Mouse (Mus musculus) lung, adult 18-20 months (tissue): ENCODE results near the gene Mpp3.

Source experiments
- DNase-seq, 2 experiments: peaks; one replicate each; pipeline ENCODE4 v3.0.0; 2022; ENCODE audit warnings: mixed read lengths in 2 of 2

The Mpp3 gene

DNA sequence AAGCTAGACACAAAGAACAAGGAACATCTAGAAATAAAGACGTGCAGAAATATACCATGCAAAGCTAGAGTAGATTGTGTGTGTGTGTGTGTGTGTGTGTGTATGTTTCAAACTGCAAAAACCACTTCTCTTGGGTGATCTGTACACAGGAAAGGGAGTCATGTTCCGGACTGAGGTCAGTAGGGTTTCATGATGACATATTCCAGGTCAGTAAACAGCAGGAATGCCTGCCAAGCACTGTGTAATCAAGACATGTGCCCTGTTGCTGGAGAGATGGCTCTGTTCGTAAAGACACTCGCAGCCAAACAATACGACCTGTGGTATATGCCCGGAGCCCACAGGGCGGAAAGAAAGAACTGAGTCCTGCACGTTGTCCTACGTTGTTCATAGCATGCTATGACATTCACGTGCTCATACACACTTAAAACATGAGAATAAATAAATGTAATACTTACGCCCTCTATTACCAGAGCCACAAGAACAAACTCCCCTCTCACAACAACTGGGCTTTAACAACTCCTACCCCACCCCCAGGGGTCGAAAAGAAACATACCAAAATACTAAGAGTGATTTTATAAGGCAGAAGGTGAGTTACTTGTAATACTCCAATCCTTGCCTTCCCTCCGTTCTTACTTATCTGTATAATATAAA, 11.4 kb upstream of the Mpp3 start:
- peak; percentile 32 to 63 for DNase-seq

DNA sequence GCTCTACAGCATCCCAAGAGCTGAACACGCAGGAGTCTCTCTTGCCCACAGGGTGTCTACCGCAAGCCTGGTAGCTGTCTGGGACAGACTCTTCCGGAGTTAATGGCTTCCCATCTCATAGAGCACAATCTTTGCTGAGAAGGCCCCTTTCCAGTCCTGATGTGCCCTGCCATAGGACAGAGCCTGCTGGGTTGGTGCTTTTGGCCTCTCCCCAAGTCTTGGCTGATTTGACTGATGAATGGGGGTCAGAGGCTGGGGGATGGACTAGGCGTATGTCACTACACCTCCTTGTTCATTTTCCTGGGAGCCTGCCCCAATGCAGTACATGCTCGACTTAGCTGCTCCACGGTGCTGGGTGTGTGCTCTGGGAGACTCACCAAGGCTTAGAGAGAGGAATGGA, 9.5 kb upstream of the Mpp3 start:
- no peak for DNase-seq

DNA sequence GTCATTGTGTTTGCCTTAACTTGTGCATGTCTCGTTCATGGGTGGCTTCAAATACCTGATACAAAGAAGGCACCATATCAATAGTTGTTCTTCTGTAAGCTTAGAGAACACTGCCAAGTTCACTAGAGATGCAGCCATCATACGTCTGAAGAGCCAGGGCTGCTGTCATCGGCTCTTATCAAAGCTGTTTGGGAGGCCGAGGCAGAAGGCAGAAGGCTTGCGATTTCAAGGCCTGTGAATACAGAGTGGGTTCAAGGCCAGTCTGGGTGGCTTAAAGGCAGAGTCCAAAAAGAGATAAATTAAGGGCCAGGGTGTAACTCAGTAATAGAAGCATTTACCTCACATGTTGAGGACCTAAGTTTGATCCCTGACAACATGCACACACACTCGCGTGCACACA, 8.1 kb upstream of the Mpp3 start:
- no peak for DNase-seq

DNA sequence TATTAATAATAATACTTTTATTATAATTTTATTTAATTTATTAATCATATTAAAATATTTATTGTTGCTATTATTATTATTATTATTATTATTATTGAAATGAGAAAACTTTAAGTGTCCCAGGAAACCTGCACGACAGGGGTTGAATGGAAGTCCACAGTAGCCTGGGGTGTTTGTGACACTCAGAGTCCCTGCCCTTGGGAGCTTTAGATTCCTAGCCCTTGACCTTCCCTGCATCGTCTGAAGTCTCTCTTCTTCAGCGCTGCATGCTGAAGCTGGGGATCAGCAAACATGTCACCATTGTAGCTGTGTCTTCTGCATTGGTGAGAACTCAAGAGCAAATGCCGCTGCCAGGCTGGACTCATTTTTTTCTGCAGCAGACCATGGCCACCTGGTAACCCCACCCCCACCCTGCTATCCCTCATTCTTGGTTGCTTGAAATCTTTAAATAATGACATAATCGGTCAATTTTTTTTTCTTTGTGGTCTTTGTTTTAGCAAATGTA, 7.2 kb upstream of the Mpp3 start:
- DNase-seq, result no peak

DNA sequence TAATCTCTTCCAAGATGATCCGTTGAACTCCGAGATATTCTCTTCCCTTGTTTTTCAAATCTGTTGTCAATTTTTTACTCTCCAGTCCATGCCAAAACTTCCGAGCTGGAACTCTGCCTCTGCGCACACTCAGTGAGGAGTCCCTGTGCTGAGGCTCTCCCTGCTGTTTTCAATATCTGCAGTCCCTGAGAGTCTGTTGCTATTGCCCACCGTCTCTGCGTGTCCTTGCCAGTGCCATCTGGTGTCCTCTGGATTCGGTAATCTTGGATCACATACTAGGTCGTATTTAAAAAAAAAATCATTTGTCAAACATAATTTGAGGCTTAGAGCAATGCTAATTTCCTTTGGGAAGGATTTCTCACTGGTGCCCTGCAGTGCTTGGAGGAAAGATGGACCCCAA, 6.6 kb upstream of the Mpp3 start:
- DNase-seq, result no peak

DNA sequence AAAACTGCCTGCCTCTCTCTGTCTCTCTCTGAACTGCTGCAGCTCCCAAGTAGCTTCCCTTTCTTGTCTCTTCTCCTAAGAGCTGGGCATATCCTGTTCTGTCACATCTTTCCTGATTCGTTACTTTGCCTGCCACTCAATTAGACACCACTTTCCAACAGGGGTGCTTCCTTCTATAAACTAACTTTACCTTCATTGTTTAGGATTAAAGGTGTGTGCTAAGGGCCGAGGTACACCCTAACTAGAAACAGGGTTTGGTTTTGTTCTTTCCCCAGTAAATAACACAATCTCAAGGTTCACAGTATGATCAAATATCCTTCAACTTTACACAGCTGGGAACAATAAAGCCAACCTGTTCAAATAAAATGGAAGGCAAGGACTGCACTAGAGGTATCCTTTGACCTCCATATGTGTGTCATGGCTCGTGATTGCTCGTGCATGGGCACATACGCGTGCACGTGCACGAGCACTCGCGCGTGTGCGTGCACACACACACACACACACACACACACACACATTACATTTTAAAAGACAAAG, 4.9 kb upstream of the Mpp3 start:
- DNase-seq, result no peak

DNA sequence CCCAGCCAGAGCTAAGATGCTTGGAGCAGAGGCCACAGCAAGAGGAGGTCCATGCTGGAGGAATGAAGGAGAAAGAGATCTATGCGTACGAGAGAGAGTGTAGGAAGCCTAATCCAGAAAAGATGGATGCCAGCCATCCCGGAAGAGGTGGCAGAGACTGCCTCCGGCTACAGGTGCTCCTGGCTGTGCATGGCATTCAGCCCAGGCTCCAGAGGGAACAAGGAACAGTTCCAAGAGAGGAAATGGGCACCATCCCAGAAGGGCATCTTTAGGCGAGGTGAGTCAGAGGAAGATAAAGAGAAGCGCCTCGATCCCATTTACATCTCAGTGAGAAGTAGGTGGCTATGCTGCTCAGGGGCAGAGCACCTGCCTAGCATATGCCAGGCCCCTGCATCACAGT, 2.9 kb upstream of the Mpp3 start:
- no peak for DNase-seq

DNA sequence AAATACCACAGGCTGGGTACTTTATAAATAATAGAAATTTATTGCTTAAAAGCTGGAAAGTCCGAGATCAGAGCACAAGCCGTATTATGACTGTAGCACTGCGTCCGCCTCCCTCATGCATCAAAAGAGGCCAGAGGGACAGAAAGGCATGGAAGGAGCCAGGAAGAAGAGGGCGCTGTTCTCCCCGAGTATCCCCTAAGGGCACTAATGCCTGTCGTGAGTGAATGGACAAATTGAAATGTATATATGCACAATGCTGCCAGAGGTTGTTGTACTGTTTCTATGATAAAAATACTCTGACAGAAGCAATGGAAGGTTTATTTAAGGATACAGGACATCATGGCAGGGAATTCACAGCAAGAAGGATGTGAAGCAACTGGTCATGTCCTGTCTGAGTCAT, 1.7 kb upstream of the Mpp3 start:
- DNase-seq, result no peak

DNA sequence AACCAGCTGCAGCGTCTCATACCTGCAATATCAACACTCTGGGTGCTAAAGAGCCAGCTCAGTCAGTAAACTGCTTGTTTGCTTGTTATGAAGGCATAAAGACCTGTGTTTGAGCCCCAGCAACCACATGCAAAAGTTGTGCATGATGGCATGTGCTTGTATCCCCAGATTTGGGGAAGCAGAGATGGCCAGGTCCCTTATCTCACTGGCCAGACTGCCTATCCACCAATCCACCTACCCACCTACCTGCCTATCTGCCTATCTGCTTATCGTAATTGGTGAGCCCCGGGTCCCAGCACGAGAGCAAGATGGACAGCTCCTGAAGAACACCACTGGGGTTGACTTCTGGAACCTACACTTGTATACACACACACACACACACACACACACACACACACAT, 1.0 kb upstream of the Mpp3 start:
- DNase-seq, result no peak

DNA sequence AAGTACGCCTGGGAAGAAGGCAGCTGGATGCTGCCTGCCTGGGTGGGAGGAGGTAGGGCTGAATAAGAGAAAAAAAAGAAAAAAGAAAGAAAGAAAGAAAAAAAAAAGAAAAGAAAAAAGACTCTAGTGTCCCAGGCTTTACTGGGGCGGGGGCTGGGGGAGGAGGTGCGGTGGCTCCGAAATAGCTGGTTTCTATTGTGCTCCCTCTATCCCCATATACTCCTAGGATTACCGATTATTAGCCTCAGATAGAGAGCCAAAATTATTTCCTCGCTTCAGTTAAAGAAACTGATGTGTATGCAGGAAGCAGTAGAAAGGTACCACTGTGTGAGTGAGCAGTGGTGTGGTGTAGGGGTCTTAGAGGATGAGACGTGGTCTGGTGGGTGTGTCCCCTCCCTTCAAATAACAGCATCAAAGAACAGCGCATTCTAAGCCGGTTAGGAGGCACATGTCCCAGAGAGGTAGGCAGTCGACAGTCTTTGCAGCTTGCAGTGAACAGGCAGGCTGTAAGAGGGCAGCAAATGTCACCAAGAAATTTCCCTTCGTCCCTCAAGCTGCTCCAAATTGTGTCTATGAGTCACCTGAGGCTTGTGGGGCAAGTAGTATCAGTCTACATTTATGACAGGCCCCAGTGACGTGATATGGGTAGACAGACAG, 772 bp downstream of the Mpp3 start:
- DNase-seq, result no peak

DNA sequence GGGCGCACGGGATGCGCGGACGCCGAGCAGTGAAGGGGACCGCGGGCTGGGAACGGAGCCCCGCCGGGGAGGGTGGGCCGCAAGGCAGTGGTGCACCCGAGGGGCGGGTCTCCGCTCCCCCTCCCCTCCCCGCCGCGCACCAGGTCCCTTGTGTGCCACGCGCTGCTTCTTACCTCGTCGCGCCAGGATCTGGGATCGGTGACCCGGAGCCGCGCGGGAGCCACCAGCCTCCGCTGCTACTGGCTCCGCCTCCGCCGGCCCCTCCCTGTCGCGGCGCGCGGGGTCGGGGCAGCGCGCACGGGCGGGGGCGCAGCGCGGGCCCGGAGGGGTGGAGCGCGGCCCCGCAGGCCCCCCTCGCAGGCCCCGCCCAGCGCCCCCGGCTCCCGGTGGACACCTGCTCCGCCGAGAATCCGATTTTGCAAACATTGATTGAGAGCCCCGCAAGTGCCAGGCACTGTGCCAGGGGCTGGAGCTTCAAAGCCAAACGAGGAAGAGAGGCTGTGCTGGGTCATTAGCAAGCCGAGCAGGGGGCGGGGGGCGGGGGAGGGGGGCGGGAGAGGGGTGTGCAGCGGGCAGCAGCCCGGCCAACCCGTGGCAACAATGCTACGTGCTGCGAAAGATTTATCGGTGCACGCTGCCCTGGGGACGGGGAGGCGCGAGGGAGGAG, 1.4 kb downstream of the Mpp3 start:
- peak; percentile 68 to 81 for DNase-seq

DNA sequence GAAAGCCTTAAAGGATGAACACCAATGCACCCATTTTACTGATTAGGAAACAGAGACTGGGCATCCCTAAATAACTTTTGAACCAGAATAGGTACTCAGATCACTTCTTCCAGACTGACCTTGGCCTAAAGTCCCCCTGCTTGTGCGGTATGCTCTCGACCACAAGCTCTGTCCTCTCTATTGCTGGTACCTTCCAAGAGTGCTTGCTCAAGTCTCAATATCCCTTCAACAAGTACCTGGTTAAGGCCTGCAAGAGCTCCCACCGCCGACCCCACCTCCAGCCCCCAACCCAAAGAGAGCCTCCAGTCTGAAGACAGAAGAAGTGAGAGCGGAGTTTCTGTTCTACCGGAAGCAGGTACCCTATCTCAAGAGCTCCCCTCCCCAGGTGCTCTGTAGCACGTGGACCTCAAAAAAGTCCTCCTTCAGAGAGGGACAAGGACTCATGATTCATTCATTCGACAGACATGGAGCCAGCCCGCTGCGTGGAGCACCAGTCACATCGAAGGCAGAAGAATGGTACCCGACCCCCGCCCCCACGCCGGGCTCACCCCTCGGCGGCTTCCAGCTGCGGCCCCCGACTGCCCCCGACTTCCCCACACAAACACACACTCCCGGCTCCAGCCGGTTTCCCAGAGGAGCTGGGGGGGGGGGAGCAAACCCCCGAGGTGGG, 2.1 kb downstream of the Mpp3 start:
- DNase-seq, result no peak

DNA sequence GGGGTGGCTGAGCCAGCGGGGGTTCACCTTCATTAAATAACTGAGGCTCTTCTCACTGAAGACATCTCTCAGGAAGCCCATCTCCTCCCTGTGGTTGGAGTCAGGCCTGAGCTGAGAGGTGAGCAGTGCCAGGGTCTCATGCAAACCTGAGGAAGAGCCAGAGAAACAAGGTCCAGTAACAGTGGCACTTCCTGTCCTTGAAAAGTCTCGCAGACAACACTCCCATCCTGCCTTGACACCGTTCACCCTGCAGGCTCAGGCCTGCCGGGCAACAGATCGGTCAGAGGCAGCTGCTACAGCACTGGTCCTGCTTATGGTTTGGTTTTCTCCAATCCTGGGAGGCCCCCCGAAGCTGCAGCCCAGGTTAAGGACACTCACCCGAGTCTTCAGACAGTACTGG, 2.9 kb downstream of the Mpp3 start:
- no peak for DNase-seq

DNA sequence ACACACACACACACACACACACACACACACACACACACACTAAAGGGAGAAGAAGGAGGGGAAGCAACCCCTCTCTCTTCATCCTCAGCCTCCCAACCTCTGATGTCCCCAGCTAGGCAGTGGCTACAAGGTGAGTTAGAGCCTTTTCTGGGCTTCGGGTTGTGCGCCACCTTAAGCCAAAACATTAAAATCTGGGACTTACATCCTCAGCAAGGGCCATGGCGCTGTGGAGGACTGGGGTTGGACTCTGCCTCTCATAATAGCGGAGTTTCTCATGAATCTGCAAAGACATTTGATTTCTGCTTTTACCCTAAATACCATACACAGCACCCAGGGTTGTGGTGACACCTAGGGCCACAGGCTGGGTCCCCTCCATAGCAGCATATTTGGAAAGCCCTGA, 3.4 kb downstream of the Mpp3 start:
- DNase-seq, result no peak

DNA sequence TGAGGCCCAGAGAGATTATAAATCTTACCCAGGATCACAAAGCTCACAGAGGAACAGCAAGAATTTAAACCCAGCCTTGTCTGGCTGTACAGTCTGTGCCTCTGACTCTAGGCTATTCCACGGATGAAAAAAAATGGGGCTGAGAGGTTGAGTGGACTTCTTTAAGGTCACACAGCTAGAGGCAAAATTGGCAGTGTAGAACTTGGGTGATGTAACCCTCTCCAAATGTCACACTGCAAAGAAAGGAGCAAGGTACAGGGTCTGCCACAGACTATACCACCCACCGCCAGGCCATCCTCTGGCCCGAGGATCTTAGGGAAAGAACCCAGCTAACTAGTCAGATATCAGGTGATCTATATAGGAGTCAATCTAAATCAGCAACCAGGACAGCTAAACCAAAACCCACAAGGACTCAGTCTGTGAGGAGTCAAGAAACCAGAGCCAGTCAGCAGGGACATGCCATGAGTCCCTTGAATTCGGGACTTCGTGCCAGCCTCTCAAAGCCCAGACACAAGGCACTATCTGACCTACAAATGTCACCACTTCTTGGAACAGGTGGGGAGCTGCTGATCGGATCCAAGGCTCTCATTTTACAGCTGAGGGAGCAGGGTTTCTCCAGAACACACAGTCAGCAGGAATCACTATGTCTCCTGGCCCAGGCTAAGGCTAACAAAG, 4.0 kb downstream of the Mpp3 start:
- no peak for DNase-seq

DNA sequence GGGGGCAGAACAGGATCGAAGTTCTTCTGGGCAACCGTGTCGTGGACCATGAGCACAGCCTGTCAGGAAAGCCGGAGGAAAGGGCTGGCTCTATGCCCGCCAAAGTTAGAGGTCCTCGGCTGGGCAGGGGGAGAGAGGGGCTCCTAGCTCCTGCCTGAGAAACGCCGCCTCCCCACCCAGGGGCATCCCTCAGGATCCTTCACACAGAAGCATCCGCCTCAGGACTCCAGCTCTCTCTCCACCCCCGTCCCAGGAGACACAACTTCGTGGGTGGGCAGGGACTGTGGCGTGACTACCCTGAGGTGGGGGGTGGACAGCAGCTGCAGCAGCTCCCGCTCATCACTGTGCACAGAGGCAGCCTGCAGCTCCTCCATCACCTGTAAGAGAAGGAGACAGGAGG, 4.9 kb downstream of the Mpp3 start:
- no peak for DNase-seq

DNA sequence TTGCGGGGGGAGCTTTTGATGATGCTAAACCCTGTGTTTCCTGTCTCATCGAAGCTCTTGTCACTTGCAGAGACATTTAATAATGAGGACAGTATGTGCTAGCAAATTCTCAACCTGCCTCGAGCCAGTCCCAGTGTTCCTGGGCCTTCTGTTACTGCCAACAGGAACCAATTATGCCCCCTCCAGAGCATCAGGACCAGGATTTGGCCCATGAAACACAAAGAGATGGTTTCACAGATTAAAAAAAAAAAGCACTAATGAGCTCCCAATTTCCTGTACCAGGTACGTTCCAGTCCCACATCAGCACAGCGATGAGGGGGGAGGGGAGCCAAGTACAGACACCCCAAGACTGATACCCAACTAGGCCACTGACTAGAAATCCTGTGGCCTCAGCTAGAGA, 7.1 kb downstream of the Mpp3 start:
- DNase-seq, result no peak

DNA sequence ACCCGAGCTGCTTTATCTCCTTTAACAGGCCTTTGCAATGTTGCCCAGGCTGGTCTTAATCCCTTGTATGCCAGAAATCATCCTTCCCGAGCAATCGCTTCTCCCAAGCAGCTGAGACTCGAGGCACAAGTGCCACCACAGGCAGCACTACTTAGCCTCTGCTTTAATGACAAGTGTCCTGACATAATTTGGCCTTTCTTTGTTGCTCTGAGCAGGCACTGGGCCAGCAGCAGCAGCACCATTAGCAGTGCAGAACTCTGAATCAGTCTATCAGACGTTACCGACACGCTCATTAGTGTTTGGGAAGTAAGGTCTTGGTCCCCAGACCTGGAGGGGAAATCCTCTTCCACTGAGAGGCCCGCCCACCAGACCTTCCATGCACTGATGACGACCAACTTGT, 8.5 kb downstream of the Mpp3 start:
- no peak for DNase-seq

DNA sequence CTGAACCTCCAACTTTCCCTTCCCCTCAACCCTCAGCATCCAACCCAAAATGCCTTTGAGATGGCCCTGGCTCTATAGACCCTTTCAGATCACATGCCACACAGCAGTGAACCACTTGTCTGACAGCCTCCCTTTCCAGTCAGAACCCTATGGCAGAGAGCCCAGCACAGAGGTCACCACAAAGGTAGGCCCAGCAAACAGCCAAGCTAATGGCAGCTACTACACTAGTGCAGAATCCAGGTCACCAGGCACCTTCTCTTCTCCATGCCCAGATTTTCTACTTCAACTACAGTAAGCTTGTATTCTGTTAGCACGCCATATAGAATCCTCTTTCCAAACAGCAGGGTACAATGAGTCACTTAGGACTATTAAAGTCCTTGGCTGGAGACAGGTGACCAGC, 12.1 kb downstream of the Mpp3 start:
- DNase-seq, result no peak

DNA sequence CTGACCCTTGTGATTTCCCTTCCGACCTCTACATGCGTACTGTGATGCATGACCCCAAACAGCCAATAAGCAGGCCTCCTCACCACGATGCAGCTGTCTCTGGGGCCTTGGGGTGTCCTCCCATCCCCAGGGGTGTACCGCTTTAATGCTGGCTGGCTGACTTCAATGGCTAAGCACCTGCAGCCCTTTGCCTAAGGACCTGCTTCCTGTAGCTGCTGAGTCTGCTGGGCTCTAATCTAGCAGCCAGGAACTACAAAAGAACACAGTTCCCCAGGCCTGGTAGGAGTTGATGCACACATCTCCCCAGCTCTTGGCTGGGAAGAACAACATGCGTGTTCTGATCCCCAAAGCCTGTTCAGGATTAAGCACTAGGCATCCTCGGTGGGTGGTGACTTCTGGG, 12.8 kb downstream of the Mpp3 start:
- DNase-seq, result no peak

DNA sequence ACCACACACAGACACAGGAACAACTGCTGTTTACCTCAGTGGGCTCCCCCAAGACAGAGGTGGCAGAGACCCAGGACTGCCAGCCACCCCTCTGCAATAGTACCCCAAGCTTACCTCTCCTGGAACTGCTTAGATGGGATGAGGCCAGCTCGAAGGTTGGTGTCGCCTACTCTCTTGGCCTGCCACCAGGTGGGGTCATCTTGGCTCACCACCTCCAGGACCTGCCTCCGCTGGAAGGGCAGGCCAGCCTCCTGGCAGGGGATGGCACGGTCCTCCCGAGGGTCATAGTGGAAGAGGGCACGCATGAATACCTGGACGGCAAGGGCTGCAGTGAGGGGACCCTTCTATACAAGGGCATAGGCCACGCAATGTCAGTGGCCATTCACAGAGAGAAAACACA, 15.1 kb downstream of the Mpp3 start:
- no peak for DNase-seq

DNA sequence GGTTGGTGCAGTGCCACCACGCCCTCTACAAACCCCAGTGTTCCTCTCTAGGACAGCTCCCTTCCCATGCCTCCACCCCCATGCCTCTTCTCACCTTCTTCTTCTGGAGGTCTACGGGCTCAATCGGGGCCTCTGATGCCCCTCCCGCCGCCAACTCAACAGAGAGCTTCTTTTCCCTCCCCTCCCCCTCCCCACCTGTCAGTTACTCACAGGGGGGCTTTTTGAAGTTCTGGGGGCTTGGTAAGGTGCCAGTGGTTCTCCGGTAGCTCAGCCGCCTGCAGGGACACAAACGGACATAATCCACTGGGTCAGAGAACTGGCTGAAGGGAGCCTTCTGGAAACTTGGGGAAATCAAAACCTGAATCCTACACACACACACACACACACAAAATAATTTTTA, 16.8 kb downstream of the Mpp3 start:
- no peak for DNase-seq

DNA sequence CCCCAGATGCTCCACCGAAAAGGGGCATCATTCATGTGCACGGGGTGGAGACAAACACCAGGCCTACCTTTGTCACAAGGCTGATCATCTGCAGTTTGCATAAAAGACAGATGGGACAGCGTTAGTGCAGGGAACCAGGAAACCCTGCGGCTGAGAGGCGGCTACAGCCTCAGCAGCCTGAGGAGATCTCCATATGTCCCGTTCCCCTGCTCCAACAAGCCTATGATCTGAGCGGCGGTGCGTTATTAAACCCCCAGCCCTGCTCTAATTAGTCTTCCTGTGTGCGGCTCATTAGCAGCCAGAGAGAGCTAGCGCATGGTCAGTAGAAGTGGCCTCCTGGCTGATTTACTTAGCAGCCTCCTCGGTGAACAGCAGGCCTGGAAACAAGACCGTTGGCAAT, 18.1 kb downstream of the Mpp3 start:
- no peak for DNase-seq
